ENCODE assay signal across 18 mouse cellular contexts in genomic region chr8:72418073-72418472, GRCm38 (mm10). TPM values are rescaled to one million over a fixed set of nuclear protein-coding genes. Genes with fewer than 3 reads are reported as not detected.
"Had no signal": no experiment of that assay in that cellular context is flagged by ENCODE, and none has a peak within 500 bp of the region (broad histone marks: within the 10 kb centered on the region; RNA-seq: fewer than 3 reads in every experiment).

No protein-coding gene starts in this region.

- H3K36me3 ChIP-seq: lung, embryonic 15.5 days; midbrain, embryonic 15.5 days had no signal

- ATAC-seq: lung, postnatal 0 days; midbrain, embryonic 13.5 days; midbrain, embryonic 15.5 days had no signal

- H3K27me3 ChIP-seq: lung, embryonic 15.5 days; megakaryocyte, embryonic 14.5 days; midbrain, embryonic 13.5 days; midbrain, embryonic 15.5 days; neural tube, embryonic 12.5 days; stomach, embryonic 15.5 days had no signal

- H3K27ac ChIP-seq: lung, embryonic 15.5 days; macrophage; midbrain, embryonic 13.5 days; midbrain, embryonic 15.5 days; neural tube, embryonic 12.5 days; stomach, embryonic 15.5 days; stomach, postnatal 0 days had no signal

- H3K9ac ChIP-seq: lung, embryonic 15.5 days; midbrain, embryonic 13.5 days; midbrain, embryonic 15.5 days; neural tube, embryonic 12.5 days; stomach, embryonic 15.5 days had no signal

- H3K4me2 ChIP-seq: lung, embryonic 15.5 days; midbrain, embryonic 11.5 days; midbrain, embryonic 13.5 days; midbrain, embryonic 15.5 days; neural tube, embryonic 12.5 days; stomach, embryonic 15.5 days had no signal

- H3K9me3 ChIP-seq: lung, embryonic 15.5 days; megakaryocyte, embryonic 14.5 days; midbrain, embryonic 13.5 days; midbrain, embryonic 15.5 days; neural tube, embryonic 12.5 days; stomach, embryonic 15.5 days had no signal

- H3K4me3 ChIP-seq: lung, embryonic 15.5 days; megakaryocyte, embryonic 14.5 days; midbrain, embryonic 13.5 days; midbrain, embryonic 15.5 days; neural tube, embryonic 12.5 days; stomach, embryonic 15.5 days had no signal

- DNase-seq: lung, adult 2 months; lung, postnatal 14 days; lung, postnatal 36 days; right cerebral cortex, postnatal 14 days; thymus, adult 2 months; thymus, postnatal 25 days; thymus, postnatal 4 days had no signal

RNA-seq across cellular contexts. Expression of gene Calr3, which starts 25.6 kb away (rescaled TPM):
- total RNA-seq: monocyte, adult 5-6 weeks had no signal
